Mouse (Mus musculus) stomach, embryonic 15.5 days (tissue): Measurements from ENCODE around the gene Arhgef28. TPM values are rescaled to one million over a fixed set of nuclear protein-coding genes. Genes with fewer than 3 reads are reported as not detected.

Experiments
- ATAC-seq: fragments of 200-750 bp; cut with Nextera tagmentation; 2 replicates; pipeline ENCODE4 v1.8.0; 2017; ENCODE audit warnings: low read depth, moderate number of reproducible peaks, moderate TSS enrichment; ENCODE audit not compliant: insufficient read depth, low FRiP score
- H3K27ac ChIP-seq: fragments of 300-500 bp; sonication (generic); 2 replicates; pipeline ENCODE4 v1.5.1; 2015; ENCODE audit warnings: mild to moderate bottlenecking, inconsistent platforms
- H3K27me3 ChIP-seq: fragments of 300-500 bp; sonication (generic); replicated peaks from 2 replicates; pipeline ENCODE4 v1.6.1; 2015; ENCODE audit warnings: inconsistent platforms
- H3K36me3 ChIP-seq: fragments of 300-500 bp; sonication (generic); 2 replicates; pipeline ENCODE4 v1.6.1; 2015; ENCODE audit warnings: inconsistent platforms
- H3K4me1 ChIP-seq: fragments of 300-500 bp; sonication (generic); 2 replicates; pipeline ENCODE4 v1.6.1; 2015; ENCODE audit warnings: inconsistent platforms
- H3K4me2 ChIP-seq: fragments of 300-500 bp; sonication (generic); 2 replicates; pipeline ENCODE4 v1.6.1; 2015; ENCODE audit warnings: mild to moderate bottlenecking, inconsistent platforms
- H3K4me3 ChIP-seq: fragments of 300-500 bp; sonication (generic); replicated peaks from 2 replicates; pipeline ENCODE4 v1.5.1; 2015; ENCODE audit warnings: inconsistent platforms
- H3K9ac ChIP-seq: fragments of 300-500 bp; sonication (generic); 2 replicates; pipeline ENCODE4 v1.6.1; 2015; ENCODE audit warnings: inconsistent platforms
- H3K9me3 ChIP-seq: fragments of 300-500 bp; sonication (generic); 2 replicates; pipeline ENCODE4 v1.6.1; 2016; ENCODE audit warnings: inconsistent platforms
- WGBS: fragments of 180-500 bp; shearing (Covaris S2); methylation state at CpG from one replicate; pipeline ENCODE4 v1.1.7; 2015; 5-methylcytosine and 5-hydroxymethylcytosine counted together
- polyA plus RNA-seq: library from polyadenylated mRNA; unstranded; fragments of >200 nt; fragmentation: Nextera tagmentation; extraction: Ambion mirVana; gene quantifications from 2 replicates; pipeline ENCODE4 v1.2.1, GENCODE M21; 2015

Gene Arhgef28
- 23.7 and 25.9 TPM in 2 replicates for polyA plus RNA-seq

- WGBS, result under 1% methylated on average over 55 of the region's 76 CpGs
- peak; percentile 87 for ATAC-seq
Observed at GRCm38 (mm10) chr13:98205771-98206545, at the start of gene Arhgef28. Gene Arhgef28 (minus strand): TSS chr13:98206439.

GRCm38 (mm10) chr13:98254921-98255320 lies 48.7 kb upstream of the Arhgef28 start:
- Histone ChIP-seq H3K4me3 (no peak overlapping the region), H3K27me3 (no peaks in the 10 kb centered on the region), H3K9ac (no peak overlapping the region), H3K4me1 (no peaks in the 10 kb centered on the region), H3K9me3 (no peaks in the 10 kb centered on the region), H3K4me2 (no peak overlapping the region), H3K27ac (no peak overlapping the region), H3K36me3 (peaks cover 46% of the 10 kb centered on the region)
- 68% methylated on average over 9 of the region's 9 CpGs for WGBS
- ATAC-seq, result no peak

More at GRCm38 (mm10) chr13:98205771-98206545, at the start of gene Arhgef28:
- H3K4me2 ChIP-seq, result peak within 1 kb of the TSS; percentile 93
- no peaks in the 10 kb centered on the region for H3K36me3 ChIP-seq
- peaks cover 8% of the 10 kb centered on the region; the same call in 1 of the 2 replicates for H3K4me1 ChIP-seq
- peak within 1 kb of the TSS; percentile 54 for H3K9ac ChIP-seq
- peak within 1 kb of the TSS; percentile 60 for H3K4me3 ChIP-seq
- peak within 1 kb of the TSS; percentile 91 for H3K27ac ChIP-seq
- no peaks in the 10 kb centered on the region for H3K9me3 ChIP-seq
- no peaks in the 10 kb centered on the region for H3K27me3 ChIP-seq

- Histone ChIP-seq H3K9ac (no peak overlapping the region), H3K36me3 (peaks cover 42% of the 10 kb centered on the region), H3K27ac (no peak overlapping the region), H3K4me2 (no peak overlapping the region), H3K27me3 (no peaks in the 10 kb centered on the region), H3K4me1 (no peaks in the 10 kb centered on the region), H3K9me3 (no peaks in the 10 kb centered on the region), H3K4me3 (no peak overlapping the region)
- WGBS, result 86% methylated on average over 10 of the region's 10 CpGs
- ATAC-seq, result no peak
Observed at GRCm38 (mm10) chr13:98249594-98249993, 43.4 kb upstream of the Arhgef28 start.

GRCm38 (mm10) chr13:98245386-98245785 lies 39.1 kb upstream of the Arhgef28 start:
- no peak overlapping the region for H3K27ac ChIP-seq
- no peak overlapping the region for H3K4me2 ChIP-seq
- peaks cover 12% of the 10 kb centered on the region for H3K36me3 ChIP-seq
- H3K9ac ChIP-seq, result no peak overlapping the region
- WGBS, result 70% methylated on average over 7 of the region's 7 CpGs
- no peak overlapping the region for H3K4me3 ChIP-seq
- no peak for ATAC-seq
- H3K27me3 ChIP-seq, result no peaks in the 10 kb centered on the region
- no peaks in the 10 kb centered on the region for H3K9me3 ChIP-seq
- no peaks in the 10 kb centered on the region for H3K4me1 ChIP-seq

GRCm38 (mm10) chr13:98244571-98245350 lies 38.5 kb upstream of the Arhgef28 start:
- Histone ChIP-seq H3K27me3 (no peaks in the 10 kb centered on the region), H3K4me3 (no peak overlapping the region), H3K9me3 (no peaks in the 10 kb centered on the region), H3K4me2 (no peak overlapping the region), H3K4me1 (no peaks in the 10 kb centered on the region), H3K27ac (no peak overlapping the region), H3K36me3 (peaks cover 9% of the 10 kb centered on the region), H3K9ac (no peak overlapping the region)
- WGBS, result 54% methylated on average over 5 of the region's 5 CpGs
- no peak for ATAC-seq

GRCm38 (mm10) chr13:98241531-98242282 lies 35.5 kb upstream of the Arhgef28 start:
- Histone ChIP-seq H3K9me3 (no peaks in the 10 kb centered on the region), H3K4me2 (no peak overlapping the region), H3K27ac (no peak overlapping the region), H3K4me3 (no peak overlapping the region), H3K27me3 (no peaks in the 10 kb centered on the region), H3K36me3 (no peaks in the 10 kb centered on the region), H3K4me1 (no peaks in the 10 kb centered on the region), H3K9ac (no peak overlapping the region)
- no peak for ATAC-seq
- WGBS, result 64% methylated on average over 9 of the region's 9 CpGs

- H3K27ac ChIP-seq, result no peak overlapping the region
- ATAC-seq, result no peak
- 16% methylated on average over 12 of the region's 12 CpGs for WGBS
- no peak overlapping the region for H3K9ac ChIP-seq
- no peaks in the 10 kb centered on the region for H3K9me3 ChIP-seq
- no peak overlapping the region for H3K4me3 ChIP-seq
- H3K4me1 ChIP-seq, result no peaks in the 10 kb centered on the region
- H3K4me2 ChIP-seq, result no peak overlapping the region
- no peaks in the 10 kb centered on the region for H3K27me3 ChIP-seq
- H3K36me3 ChIP-seq, result no peaks in the 10 kb centered on the region
Observed at GRCm38 (mm10) chr13:98239978-98240641, 33.9 kb upstream of the Arhgef28 start.

GRCm38 (mm10) chr13:98235451-98235850 lies 29.2 kb upstream of the Arhgef28 start:
- Histone ChIP-seq H3K27ac (no peak overlapping the region), H3K4me3 (no peak overlapping the region), H3K9ac (no peak overlapping the region), H3K9me3 (no peaks in the 10 kb centered on the region), H3K4me2 (no peak overlapping the region), H3K27me3 (no peaks in the 10 kb centered on the region), H3K4me1 (no peaks in the 10 kb centered on the region), H3K36me3 (no peaks in the 10 kb centered on the region)
- no peak for ATAC-seq
- WGBS, result 53% methylated on average over 6 of the region's 6 CpGs

- H3K4me2 ChIP-seq, result no peak overlapping the region
- 92% methylated on average over 1 of the region's 1 CpGs for WGBS
- H3K27ac ChIP-seq, result no peak overlapping the region
- no peak overlapping the region for H3K4me3 ChIP-seq
- no peak overlapping the region for H3K9ac ChIP-seq
- H3K9me3 ChIP-seq, result no peaks in the 10 kb centered on the region
- H3K27me3 ChIP-seq, result no peaks in the 10 kb centered on the region
- no peaks in the 10 kb centered on the region for H3K36me3 ChIP-seq
- no peaks in the 10 kb centered on the region for H3K4me1 ChIP-seq
- ATAC-seq, result no peak
Observed at GRCm38 (mm10) chr13:98230511-98230910, 24.3 kb upstream of the Arhgef28 start.

GRCm38 (mm10) chr13:98226225-98226624 lies 20.0 kb upstream of the Arhgef28 start:
- 54% methylated on average over 2 of the region's 2 CpGs for WGBS
- Histone ChIP-seq H3K4me1 (no peaks in the 10 kb centered on the region), H3K4me2 (no peak overlapping the region), H3K27ac (no peak overlapping the region), H3K9ac (no peak overlapping the region), H3K4me3 (no peak overlapping the region), H3K36me3 (no peaks in the 10 kb centered on the region), H3K9me3 (no peaks in the 10 kb centered on the region), H3K27me3 (no peaks in the 10 kb centered on the region)
- no peak for ATAC-seq

GRCm38 (mm10) chr13:98222848-98223247 lies 16.6 kb upstream of the Arhgef28 start:
- no peak overlapping the region for H3K4me3 ChIP-seq
- H3K9me3 ChIP-seq, result no peaks in the 10 kb centered on the region
- no peak overlapping the region for H3K27ac ChIP-seq
- WGBS, result 32% methylated on average over 12 of the region's 12 CpGs
- H3K36me3 ChIP-seq, result no peaks in the 10 kb centered on the region
- no peak overlapping the region for H3K9ac ChIP-seq
- H3K4me2 ChIP-seq, result no peak overlapping the region
- H3K27me3 ChIP-seq, result no peaks in the 10 kb centered on the region
- ATAC-seq, result no peak
- no peaks in the 10 kb centered on the region for H3K4me1 ChIP-seq
